Mouse (Mus musculus) cerebellum, postnatal 10 days (tissue): ENCODE results near the gene Flrt2.
A peak's percentile ranks its signal among the peaks of the same experiment; 100 is the strongest.

ENCODE experiments used
- DNase-seq, 2 experiments: peaks; one replicate each; pipeline ENCODE4 v3.0.0; 2021; ENCODE audit warnings: mixed read lengths in 2 of 2

The Flrt2 gene

GRCm38 (mm10) chr12:95737571-95737970 lies 45.5 kb downstream of the Flrt2 start:
- DNase-seq: no peak

DNA sequence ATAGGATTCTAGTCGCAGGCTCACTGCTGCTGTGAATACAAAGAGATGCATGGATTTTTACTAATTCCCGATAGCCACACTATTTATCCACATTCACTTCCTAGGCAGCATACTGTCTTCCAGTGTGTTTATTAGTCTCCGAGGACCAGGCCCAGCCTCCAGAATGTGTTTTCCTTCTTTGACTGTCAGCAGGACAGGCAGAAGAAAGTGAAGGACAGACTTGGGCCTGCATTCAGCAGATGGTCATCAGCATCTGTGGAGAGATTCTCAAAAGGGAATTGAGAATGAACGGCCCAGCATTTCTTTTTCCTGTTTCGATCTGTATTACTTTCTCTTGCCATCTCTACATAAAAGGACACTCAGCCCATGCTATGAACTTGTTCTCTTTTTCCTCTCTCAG lies 46.0 kb downstream of the Flrt2 start:
- DNase-seq: peak; percentile 16 to 24

DNA sequence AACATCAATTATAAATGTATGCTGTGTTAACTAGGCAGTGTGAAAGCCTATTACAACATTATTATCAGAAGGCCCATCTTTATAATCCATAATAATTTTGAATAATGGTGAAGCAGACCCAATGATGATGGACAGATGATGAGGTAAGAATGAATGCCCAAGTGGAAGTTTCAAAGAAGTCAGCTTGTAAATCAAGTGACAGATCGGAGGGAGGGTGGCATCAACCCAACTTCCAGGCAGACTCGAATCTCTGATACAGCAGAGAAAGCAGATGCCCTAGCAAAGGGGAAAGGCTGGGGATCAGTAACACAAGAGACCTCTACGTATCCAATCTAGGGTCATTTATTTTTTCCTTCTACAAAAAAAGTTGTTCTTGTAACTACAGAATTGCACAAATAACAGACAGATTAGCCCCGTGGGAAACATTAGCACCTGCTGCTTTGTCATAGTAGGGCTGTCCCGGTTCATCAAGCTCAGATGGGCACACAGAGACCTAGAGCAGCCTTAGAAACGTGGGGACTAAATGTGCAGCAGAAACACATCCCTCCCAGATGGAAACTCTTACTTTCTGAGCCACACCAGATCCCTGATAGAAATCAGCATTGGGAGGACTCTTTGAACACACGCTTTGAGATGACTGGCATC lies 46.6 kb downstream of the Flrt2 start:
- DNase-seq: peak; percentile 64 to 72

- DNase-seq: peak; percentile 28 to 45
Measured at GRCm38 (mm10) chr12:95739739-95740138, 47.7 kb downstream of the Flrt2 start.

DNA sequence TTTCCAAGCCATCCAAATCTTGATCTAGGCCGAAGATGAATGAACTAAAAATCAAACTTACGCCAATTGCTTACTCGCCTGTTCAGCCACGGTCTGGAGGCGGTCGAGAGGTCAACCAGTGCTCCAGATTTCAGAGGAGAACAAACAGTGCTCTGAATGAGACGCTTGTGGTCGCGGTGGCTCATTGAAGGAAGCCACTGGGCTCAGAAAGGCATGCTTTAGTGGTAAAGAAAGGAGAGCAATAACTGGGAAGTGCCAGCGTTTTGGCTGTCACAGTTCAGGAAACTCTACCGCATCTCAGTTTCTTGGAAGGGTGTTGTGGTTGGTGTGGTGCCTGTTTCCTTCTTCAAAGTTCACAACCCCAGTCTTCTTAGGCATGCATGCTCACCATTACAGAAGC lies 49.3 kb downstream of the Flrt2 start:
- no peak for DNase-seq

DNA sequence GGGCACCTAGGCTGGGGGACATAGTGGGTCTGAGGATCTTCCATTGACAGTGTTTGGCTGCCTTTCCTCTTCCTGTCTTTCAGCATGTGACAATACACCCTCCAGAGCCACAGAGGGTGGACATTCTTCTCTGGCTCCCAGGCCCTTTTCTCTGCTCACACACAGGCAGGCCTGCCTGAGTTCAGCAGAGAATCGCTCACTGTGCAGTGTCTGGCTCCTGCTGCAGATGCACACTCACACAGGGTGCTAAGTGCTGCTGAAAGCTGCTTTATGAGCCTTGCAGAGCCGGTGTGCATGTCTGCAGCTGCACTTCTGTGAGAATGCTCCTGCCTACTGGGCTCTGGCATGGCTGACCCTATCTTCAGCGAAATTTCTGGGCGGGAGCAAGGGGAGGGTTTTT lies 52.3 kb downstream of the Flrt2 start:
- peak; percentile 12 to 20 for DNase-seq

DNA sequence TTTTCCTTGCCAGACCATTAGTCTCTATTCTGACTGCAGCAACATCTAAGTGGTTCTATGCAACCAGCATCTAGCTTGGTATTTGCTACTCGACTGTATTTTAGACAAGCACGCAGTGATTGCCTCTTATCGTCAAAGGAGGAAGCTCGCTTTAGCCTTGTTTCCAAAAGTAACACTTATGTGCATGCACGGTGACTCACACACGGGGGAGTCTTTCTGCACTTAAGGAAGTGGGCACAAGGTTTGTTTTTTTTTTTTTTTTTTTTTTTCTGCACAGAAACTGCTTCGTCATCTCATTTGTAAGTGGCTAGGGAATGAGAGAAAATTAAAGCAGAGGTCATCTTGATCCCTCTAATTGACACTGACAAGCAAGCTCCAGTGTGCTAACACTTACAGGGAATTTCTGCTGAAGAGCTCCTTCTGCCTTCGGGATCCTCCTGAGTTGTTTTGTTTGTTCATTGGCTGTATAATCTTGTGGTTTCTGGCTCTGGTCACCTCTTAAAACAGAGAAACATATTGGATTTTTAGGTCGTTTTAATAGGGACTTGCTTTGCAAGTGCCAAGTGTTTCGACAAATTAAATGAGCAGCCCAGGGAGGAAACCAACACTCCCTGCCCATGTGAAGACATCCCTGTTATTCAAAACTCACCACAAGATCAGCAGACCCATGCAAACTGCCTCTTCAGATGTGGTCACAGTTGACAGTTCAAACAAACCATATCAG lies 55.0 kb downstream of the Flrt2 start:
- DNase-seq: no peak

GRCm38 (mm10) chr12:95748760-95749159 lies 56.7 kb downstream of the Flrt2 start:
- DNase-seq: no peak

GRCm38 (mm10) chr12:95749248-95749647 lies 57.2 kb downstream of the Flrt2 start:
- DNase-seq: no peak

DNA sequence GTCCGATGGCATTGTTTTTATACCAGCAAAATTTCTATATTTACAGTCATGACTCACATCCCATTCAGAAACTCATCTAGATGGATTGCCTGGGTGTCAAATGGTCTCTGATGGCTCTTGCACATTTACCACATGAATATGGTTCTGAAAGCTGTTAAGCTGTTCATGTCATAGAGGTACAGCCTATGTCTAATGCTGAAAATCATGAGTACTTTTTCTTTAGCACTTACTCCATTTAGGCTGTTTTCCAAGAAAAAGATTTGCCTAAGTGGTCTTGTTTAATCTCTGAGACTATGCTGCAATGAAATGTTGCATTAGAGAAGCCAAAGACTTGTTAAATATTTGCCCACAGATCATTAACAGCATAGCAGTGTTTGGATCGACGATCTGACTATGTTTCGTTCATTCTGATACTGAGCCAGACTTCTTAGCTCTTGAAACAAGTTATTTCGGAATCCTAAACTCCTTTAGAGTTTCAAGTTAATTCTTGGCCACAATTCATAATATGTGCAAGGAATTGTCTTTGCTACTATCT lies 67.3 kb downstream of the Flrt2 start:
- no peak for DNase-seq

DNA sequence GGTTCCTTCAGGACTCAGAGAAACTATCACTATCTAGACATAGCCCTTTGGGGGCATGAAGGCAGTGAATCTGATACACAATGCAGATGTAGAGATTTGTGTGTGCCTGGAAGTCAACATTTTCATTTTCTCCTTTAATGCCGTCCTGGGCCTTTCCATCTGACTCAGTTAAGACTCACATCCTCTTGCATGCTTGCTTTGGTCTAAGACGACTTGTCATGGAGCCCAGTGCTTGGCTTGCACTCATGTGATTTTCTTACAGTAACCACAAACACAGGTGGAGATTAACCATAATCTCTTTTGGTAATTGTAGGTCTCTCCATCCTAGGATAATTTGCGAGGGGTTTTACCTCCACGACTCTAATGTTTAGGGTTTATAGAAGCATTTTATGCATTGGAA lies 73.2 kb downstream of the Flrt2 start:
- DNase-seq: no peak

GRCm38 (mm10) chr12:95769041-95769440 lies 77.0 kb downstream of the Flrt2 start:
- DNase-seq: no peak

DNA sequence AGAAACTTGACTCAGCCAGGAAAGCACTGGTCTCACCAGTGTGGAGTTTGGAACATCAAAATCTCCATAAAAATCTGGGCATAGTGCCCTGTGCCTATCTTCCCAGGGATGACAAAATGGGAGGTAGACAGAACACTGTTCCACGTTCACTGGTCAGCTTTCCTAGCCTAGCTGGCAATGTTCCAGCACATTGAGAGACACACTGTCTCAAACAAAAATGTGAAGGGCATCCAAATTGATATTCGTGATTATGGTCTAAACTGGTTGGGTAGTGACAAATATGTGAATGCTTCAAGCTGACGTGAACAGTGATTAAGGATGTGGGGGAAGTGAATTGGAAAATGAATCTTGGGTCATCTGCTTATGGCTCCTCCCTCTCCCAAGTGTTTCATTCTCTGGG lies 78.2 kb downstream of the Flrt2 start:
- peak; percentile 46 to 57 for DNase-seq

DNA sequence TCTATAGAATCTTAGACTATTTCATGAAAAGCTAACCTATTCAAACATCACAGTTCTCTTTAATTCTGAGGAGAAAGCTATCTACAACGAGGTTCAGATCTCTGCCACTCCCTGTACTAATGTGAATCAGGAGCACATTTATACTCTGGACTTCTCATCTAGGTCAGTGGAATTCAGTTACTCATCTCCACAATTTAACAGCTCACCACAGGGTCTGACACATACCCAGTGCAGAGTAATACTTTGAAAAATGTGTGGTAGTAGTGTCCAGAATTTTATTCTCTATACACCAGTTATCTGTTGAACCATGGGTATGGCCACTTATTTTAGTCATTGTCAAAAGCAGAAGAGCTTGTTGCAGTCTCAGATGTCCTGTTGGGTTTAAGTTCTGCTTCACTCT lies 98.1 kb downstream of the Flrt2 start:
- DNase-seq: no peak

GRCm38 (mm10) chr12:95816660-95817059 lies 124.6 kb downstream of the Flrt2 start:
- no peak for DNase-seq
